Mouse (Mus musculus): ENCODE measurements at regions not wholly inside any gene's neighbourhood (a gene's known extent, or its start where the extent isn't known, plus 50 kb on each side); places are given as distances from the start of the nearest gene placed in this dataset.
"Not testable (repeated sequence)": the region's sequence is repeated elsewhere in the genome, so short reads cannot be mapped to it uniquely, and the experiment has no call there.

- DNase-seq (ENCODE audit: low read depth), result no peak
These were observed 72.8 kb downstream of the Fam161a start for GRCm38 (mm10) chr11:23079936-23080794.

DNA sequence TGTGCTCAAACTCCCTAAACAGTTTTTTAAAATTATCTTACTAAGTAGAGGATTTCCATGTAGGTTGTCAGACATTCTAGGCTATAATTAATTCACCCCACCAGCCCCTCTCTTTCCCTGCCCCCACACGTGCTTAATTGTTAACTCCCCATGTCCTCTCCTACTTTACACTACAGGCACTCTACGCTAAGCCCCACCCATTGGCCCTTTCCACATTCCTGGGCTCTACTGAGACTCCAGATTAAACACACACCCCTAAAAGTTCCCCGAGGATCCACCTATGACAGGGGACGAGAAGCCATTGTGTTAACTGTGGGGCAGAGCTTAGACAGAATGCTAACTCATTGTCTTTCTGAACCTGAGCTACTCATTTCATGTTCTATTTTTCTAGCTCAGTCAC is 74.3 kb downstream of the Fam161a start:
- no peak for DNase-seq (ENCODE audit: low read depth)

- not testable (repeated sequence) for DNase-seq (ENCODE audit: low read depth)
These were observed 76.5 kb downstream of the Fam161a start for GRCm38 (mm10) chr11:23083811-23084210.

DNA sequence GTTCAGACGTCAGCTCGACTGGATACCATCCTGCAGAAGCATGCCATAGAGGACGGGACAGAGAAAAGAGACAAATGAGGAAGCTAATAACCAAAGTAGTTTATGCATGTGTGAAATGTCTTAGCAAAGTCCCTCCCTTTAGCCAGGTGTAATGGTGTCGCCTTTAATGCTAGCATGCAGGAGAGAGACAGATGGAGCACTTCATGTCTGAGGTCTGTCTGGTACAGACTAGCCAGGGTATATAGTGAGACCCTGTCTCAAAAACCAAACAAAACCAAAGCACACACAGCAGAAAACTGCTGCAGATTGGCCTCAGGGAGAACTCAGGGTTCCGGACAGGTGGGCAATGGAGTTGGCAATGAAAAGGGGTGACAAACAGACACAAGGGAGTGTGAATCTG is 88.0 kb downstream of the Fam161a start:
- DNase-seq (ENCODE audit: low read depth), result no peak

DNA sequence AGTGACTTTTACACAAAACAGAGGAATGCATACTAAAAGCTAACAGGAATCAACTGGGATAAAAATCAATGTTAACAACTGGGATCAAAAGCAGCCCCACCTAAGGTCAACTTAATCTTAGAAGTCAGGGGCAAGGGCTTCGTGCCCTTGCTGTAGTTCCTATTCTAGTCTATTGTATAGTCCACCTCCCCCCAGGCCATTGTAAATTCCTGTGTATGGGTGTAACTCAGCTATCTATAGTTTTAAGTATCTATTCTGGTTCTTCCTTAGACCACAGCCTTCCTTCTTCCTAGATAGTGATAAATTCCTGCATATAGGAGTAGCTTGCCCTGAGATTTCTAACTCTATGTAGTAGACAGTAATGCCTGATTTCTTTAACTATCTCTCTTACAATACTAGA is 88.4 kb downstream of the Fam161a start:
- DNase-seq (ENCODE audit: low read depth), result not testable (repeated sequence)

- DNase-seq (ENCODE audit: low read depth), result no peak
These were observed 89.3 kb downstream of the Fam161a start for GRCm38 (mm10) chr11:23096451-23097222.

GRCm38 (mm10) chr11:23097223-23097490 is 89.8 kb downstream of the Fam161a start:
- no peak for DNase-seq (ENCODE audit: low read depth)

GRCm38 (mm10) chr11:23114636-23115035 is 107.3 kb downstream of the Fam161a start:
- no peak for DNase-seq (ENCODE audit: low read depth)

- no peak for DNase-seq (ENCODE audit: low read depth)
These were observed 113.3 kb downstream of the Fam161a start for GRCm38 (mm10) chr11:23120533-23121210.

DNA sequence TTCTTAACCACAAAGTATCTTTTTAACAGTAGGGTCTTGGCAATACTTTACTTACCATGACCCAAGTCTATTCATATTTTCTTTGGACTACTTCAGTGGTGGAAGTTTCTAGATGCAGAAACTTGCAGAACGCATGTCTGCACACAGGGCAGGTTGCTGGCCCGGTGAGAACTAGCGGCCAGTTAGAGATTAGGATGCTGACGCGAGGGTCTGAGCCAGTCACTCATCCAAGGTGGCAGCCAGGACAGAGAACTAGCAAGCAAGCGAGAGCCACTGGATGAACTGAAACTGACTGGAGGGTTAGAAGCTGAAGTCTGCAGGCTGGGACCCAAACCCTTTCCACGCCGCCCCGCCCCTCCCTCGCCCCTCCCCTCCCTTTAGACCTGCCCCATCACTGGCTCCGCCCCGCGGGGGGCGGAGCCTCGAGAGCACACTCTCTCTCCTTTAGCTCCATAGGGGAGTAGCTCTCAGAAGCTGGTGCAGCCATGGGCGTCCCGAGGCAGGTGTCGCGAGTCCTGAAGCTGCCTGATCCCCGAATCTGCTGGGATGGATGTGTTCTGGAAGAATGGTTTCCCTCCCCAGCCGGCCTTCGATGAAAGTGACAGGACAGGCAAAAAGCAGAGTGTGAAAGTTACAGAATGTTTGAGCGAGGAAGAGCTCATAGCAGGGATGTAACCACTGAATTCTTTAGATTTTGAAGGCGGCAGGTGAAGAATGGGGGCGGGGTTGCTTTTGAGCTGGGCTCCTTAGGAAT is 117.0 kb downstream of the Fam161a start:
- DNase-seq (ENCODE audit: low read depth), result no peak

GRCm38 (mm10) chr11:23131122-23131521 is 123.8 kb downstream of the Fam161a start:
- DNase-seq (ENCODE audit: low read depth), result no peak

DNA sequence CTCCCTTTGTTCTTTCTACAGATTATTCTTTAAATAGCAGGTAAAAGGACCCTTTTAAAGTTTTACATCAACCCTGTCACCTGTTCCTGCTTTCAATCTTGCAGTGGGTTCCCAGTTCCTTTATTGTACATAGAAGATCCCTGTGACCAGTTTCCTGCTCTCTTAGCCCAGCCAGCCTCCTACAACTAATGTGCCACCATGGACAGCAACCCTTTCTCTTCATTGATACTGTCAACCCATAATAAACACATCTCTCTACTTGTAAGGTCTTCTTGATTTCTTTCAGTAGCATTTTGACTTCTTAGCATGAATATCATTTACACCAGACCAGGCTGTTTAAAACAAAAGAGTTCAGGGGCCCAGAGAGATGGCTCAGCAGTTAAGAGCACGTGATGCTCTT is 124.2 kb upstream of the Xpo1 start:
- no peak for DNase-seq (ENCODE audit: low read depth)

- peak; percentile 18 for DNase-seq (ENCODE audit: low read depth)
These were observed 115.3 kb upstream of the Xpo1 start for GRCm38 (mm10) chr11:23140429-23141099.

- DNase-seq (ENCODE audit: low read depth), result peak; percentile 29
These were observed 114.6 kb upstream of the Xpo1 start for GRCm38 (mm10) chr11:23141100-23141837.

DNA sequence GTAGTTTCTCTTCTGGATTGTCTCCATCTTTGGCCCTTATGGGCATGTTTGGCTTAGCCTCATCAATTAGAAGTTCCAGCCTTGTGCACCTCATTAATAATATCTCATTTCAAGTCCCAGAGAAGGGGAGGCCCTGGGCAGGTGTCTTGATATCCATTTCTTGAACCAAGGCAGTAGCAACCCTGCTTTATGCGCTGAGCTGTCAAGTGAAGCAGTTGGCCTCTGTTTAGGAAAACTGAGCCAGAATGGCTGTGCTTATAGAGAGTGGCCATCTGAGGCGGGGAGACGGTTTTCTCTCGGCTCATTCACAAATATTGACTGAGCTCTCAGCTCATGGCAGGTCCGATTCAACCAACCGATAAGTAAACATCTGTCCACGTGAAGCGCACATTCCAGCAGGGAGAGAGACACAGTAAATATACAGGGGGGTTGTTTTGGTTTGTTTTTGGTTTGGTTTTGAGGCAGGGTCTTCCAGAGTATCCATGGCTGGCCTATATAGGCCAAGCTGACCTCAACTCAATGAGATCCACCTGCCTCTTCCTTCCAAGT is 107.7 kb upstream of the Xpo1 start:
- no peak for DNase-seq (ENCODE audit: low read depth)

DNA sequence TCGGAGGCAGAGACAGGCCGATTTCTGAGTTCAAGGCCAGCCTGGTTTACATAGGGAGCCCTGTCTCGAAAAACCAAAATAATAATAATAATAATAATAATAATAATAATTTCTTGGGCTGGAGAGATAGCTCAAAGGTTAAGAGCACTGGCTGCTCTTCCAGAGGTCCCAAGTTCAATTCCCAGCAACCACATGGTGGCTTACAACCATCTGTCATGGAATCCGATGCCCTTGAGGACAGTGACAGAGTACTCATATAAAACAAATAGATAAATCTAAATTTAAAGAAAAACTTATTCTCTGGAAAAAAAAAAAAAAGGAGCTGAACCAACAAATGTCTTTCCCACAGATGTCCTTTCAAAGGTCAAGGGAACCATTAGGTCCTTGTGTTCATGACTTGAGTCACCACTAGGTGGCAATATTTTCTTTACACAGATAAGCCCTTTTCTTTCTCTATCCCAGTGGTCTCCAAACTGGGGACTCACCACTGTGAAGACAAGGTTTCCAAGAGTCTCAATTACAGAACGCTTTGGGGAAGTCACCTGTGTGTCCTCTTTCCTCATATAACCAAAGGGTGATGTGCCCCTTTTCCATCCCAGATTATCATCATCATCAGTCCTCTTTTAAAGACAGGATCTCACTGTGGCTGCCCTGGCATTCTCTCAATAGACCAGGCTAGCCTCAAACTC is 106.1 kb upstream of the Xpo1 start:
- no peak for DNase-seq (ENCODE audit: low read depth)

DNA sequence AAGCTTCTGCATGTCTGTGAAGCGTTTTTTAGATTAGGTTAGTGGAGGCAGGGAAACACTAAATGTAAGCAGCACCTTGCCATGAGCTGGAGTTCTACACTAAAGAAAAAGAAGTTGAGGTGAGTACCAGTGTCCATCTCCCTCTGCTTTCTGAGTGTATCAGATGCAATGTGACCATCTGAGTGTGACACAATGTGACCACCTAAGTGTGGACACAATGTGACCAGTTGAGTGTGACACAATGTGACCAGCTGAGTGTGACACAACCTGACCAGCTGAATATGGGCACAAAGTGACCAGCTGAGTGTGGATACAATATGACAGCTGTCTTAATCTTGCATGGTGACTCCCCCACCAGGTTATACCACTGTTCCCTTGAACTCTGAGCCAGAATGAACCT is 101.0 kb upstream of the Xpo1 start:
- no peak for DNase-seq (ENCODE audit: low read depth)

GRCm38 (mm10) chr11:23168546-23169218 is 87.2 kb upstream of the Xpo1 start:
- DNase-seq (ENCODE audit: low read depth), result no peak

DNA sequence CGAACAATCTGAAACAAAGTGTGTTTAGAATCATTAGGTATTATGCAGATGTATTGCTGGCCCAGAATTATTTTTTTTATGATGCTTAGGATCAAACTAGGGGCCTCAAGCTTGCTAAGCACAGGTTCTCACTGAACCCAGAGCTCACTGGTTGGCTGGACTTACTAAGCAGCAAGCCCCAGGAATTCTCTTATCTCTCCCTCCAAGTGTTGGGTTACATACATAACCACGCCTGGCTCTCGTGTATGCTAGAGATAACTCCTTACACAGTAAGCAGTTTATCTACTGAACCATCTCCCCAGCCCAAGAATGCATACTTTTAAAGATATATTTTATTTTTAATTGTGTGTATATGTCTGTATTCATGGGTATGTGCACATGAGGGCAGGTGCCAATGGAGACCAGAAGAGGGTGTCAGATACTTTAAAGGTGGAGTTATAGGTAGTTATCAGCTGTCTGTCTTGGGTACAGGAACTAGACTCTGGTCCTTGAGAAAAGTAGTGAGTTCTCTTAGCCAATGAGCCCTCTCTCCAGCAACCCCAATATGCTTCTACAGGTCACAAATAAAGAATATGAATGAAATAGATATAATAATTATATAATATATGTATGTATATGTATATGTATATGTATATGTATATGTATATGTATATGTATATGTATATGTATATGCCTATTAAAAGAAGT is 86.0 kb upstream of the Xpo1 start:
- DNase-seq (ENCODE audit: low read depth), result no peak
